Mouse (Mus musculus): ENCODE measurements around the gene Gm7324. TPM values are rescaled to one million over a fixed set of nuclear protein-coding genes. Genes with fewer than 3 reads are reported as not detected.
"Not testable (repeated sequence)": the region's sequence is repeated elsewhere in the genome, so short reads cannot be mapped to it uniquely, and the experiment has no call there.

Gm7324 gene
- 1 to 10 TPM in 1 of 2 experiments, under 1 TPM in 1; 0.98 to 1.2 TPM for total RNA-seq (2021)
- long read RNA-seq, experiment 1, result 0 reads
- long read RNA-seq, experiment 2, result 0 reads

- not testable (repeated sequence) for DNase-seq (ENCODE audit: low spot score in 2 of 2)
Measured at GRCm38 (mm10) chr14:43697621-43698020, at the start of gene Gm7324. Gene Gm7324 (plus strand): TSS chr14:43697828.

GRCm38 (mm10) chr14:43677099-43677498, 20.5 kb upstream of the Gm7324 start, which contains the start of gene Gm8165:
Gene Gm8165 (minus strand): TSS chr14:43677199.
- DNase-seq (ENCODE audit: low spot score in 2 of 2), result not testable (repeated sequence)

GRCm38 (mm10) chr14:43727385-43727784, 29.8 kb downstream of the Gm7324 start, which contains the start of gene Gm16506:
Gene Gm16506 (minus strand): TSS chr14:43727485.
- not testable (repeated sequence) for DNase-seq (ENCODE audit: low spot score in 2 of 2)

- not testable (repeated sequence) for DNase-seq (ENCODE audit: low spot score in 2 of 2)
Measured at GRCm38 (mm10) chr14:43747566-43747965, 49.9 kb downstream of the Gm7324 start, which contains the start of gene Gm6526. Gene Gm6526 (plus strand): TSS chr14:43747866.

Other genes starting within 250 kb of the Gm7324 start
- gene Gm5799, start 154.3 kb upstream of the Gm7324 start, total RNA-seq (2021), result not detected
- not detected for gene Gm17654, start 118.7 kb upstream of the Gm7324 start, total RNA-seq (2021)
- not detected for gene Gm10375, start 89.8 kb upstream of the Gm7324 start, total RNA-seq (2021)
- gene Gm8165, start 20.6 kb upstream of the Gm7324 start, total RNA-seq (2021), result not detected
- gene Gm16506, start 29.7 kb downstream of the Gm7324 start, total RNA-seq (2021), result not detected
- gene Gm6526, start 50.0 kb downstream of the Gm7324 start, total RNA-seq (2021), result not detected
- not detected for gene Gm8180, start 86.9 kb downstream of the Gm7324 start, total RNA-seq (2021)
- gene Ear1, start 177.7 kb downstream of the Gm7324 start, total RNA-seq (2021), result not detected
- not detected for gene Ear10, start 225.7 kb downstream of the Gm7324 start, total RNA-seq (2021)
- gene Gm8113, start 227.6 kb downstream of the Gm7324 start, total RNA-seq (2021), result under 1 TPM; 0.12 to 0.44 TPM

Data from gastrocnemius, postnatal 4 days (tissue).